Mouse (Mus musculus) stomach, postnatal 0 days (tissue): ENCODE data around the gene Slc34a1.

Experiments
- CTCF ChIP-seq: IDR thresholded peaks from 2 replicates; pipeline ENCODE4 v1.5.1; 2016; ENCODE audit warnings: antibody characterized with exemption, low read depth, mild to moderate bottlenecking, moderate library complexity
- EP300 ChIP-seq: optimal IDR thresholded peaks from 2 replicates; pipeline ENCODE3; 2016; ENCODE audit warnings: antibody characterized with exemption

DNA sequence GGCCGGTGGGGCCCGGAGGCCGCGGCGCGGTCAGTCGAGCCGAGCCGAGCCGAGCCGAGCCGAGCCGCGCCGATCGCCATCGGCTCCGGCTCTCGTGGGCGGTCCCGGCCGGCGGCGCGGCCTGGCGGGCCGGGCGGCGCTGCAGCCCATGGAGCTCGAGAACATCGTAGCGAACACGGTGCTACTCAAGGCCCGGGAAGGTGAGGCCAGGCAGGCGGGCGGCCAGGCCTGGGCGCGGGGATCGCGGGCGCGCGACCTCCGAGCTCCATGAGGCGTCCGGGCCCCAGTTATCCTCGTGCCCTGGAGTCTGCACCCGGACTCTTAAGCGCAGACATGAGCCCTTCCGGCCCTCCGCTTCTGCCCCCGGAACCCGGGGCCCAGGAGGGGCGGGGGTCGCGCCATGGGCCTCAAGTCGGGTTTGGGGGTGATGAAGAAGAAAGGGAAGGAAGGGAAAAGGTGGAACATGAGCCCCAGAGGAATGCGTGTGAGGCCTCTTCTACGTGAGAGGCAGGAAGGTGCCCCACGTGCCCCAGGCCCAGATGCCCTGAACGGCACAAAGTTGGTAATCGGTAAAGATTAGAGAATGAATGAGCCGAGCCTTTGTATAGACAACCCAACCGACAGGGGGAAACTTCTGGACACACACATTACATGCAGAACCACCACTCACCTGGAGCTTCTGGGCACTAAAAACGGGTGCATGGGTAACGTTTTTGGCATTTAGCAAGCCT is 47.5 kb downstream of the Slc34a1 start:
- TF ChIP-seq CTCF (0 out of 2 replicates have a peak, but pooled peaks have one; percentile 17), EP300 (no peak)
